Mouse (Mus musculus): ENCODE measurements around the gene Arl4c. TPM values are rescaled to one million over a fixed set of nuclear protein-coding genes. Genes with fewer than 3 reads are reported as not detected.

Gene Arl4c
- polyA plus RNA-seq, 1 experiment, result 71.3 TPM

DNA sequence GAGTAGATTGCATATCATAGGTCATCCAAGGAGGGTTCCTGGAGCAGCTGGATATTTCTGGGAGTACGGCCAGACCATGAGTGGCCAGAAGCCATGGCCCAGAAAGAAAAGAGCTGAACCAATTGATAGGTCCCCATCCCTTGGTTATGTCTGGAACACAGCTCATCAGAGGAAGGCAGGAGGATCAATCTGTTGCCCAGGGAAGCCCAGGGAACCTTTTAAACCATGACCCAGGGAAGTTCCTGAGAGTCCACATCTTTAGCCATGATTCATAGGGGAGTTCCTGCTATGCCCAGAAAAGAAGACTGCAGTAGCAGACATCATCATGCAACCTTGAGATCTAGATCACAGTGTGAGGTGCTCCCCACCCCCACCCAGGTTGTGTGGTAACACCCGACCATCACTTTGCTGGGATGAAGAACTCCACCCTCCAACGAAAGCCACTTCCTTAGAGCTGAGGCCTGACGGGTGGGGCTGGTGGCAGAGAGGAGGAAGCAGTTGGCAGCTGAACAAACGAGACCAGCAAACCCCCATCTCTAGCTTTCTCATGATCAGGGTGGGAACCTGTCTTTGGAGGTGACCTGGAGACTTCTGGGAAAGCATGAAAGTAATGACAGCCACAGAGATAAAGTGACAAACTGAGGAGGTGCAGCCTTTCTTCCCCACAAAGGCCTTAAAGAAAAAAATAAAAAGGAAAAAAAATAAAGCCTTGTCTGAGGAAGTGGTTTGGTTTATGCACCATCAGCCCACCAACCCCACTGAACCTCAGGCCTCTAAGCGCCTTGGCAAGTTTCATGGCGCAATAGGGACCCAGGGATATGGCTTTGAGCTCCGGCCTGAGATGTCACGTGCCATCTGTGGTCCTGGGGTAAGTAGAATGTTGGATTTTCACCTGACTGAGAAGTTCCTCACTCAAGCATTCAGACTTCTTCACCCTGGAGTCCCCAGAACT lies 47.2 kb downstream of the Arl4c start:
- Histone ChIP-seq H3K4me1 (replicated peaks; ENCODE audit: control insufficient read depth, insufficient read depth, low read length) (peaks cover 57% of the 10 kb centered on the region), H3K27ac (ENCODE audit: control insufficient read depth, insufficient read depth, low read length) (peak overlapping the region; percentile 92), H3K4me3 (ENCODE audit: control insufficient read depth, insufficient read depth, low read length) (no peak overlapping the region), H3K36me3 (ENCODE audit: control insufficient read depth, insufficient read depth, low read length) (no peaks in the 10 kb centered on the region), H3K27me3 (ENCODE audit: control insufficient read depth, insufficient read depth, low read length) (no peaks in the 10 kb centered on the region)
- 11% methylated on average over 9 of the region's 9 CpGs for WGBS
- TF ChIP-seq POLR2A (IDR thresholded peaks at IDR 0.05; ENCODE audit: control insufficient read depth, extremely low read depth, insufficient read depth, low read length, poor library complexity) (0 out of 2 replicates have a peak, but pooled peaks have one; percentile 20), CTCF (IDR thresholded peaks at IDR 0.05; ENCODE audit: borderline replicate concordance, control insufficient read depth, extremely low read depth, insufficient read depth, low read length, poor library complexity) (no peak)
- peak; percentile 89 for DNase-seq

DNA sequence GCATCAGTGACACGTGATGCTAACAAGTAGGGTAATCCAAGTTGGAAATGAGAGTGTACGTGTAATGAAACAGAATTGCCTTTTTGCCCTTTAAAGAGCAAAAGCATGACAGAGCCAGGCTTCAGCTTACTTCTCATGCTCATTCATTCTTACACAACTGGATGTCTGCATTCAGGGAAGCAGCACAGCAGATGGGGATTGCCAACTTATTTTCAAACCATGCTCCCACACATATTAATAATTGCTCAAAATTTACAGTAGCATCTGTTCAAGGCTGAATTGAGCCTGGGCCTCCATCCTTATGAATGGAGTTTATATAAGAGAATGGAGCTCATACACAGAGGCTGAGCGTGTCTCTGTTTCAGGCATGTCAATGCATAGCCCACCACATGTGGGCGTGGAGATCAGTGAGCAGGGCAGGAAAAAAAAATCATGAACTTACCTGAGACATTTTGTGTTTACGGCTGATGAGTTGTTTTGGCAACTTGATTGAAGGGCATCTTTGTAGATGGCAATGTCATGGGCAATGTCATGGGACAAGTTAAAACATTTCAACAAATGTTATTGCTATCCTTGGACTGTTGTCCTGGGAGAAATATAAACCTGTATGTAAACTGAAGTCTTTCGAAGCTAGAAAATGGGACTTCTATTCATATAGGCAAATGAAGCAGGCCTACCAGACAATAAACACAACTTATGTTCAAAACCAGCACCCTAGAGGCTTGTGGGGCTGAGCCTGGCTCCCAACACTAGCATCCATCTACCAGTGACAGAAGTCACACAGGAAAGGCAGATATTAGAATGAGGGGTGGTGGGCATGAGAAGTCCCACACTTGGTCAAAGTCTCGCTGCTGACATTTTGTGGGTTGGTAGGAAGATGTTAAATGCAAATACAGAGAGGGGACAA lies 48.2 kb downstream of the Arl4c start:
- H3K4me3 ChIP-seq (ENCODE audit: control insufficient read depth, insufficient read depth, low read length), result no peak overlapping the region
- WGBS, result 90% methylated on average over 7 of the region's 7 CpGs
- peak overlapping the region; percentile 92 for H3K27ac ChIP-seq (ENCODE audit: control insufficient read depth, insufficient read depth, low read length)
- H3K4me1 ChIP-seq (replicated peaks; ENCODE audit: control insufficient read depth, insufficient read depth, low read length), result peaks cover 56% of the 10 kb centered on the region
- no peak for TF ChIP-seq POLR2A (IDR thresholded peaks at IDR 0.05; ENCODE audit: control insufficient read depth, extremely low read depth, insufficient read depth, low read length, poor library complexity)
- no peak for TF ChIP-seq CTCF (IDR thresholded peaks at IDR 0.05; ENCODE audit: borderline replicate concordance, control insufficient read depth, extremely low read depth, insufficient read depth, low read length, poor library complexity)
- no peak for DNase-seq
- no peaks in the 10 kb centered on the region for H3K27me3 ChIP-seq (ENCODE audit: control insufficient read depth, insufficient read depth, low read length)
- H3K36me3 ChIP-seq (ENCODE audit: control insufficient read depth, insufficient read depth, low read length), result no peaks in the 10 kb centered on the region

DNA sequence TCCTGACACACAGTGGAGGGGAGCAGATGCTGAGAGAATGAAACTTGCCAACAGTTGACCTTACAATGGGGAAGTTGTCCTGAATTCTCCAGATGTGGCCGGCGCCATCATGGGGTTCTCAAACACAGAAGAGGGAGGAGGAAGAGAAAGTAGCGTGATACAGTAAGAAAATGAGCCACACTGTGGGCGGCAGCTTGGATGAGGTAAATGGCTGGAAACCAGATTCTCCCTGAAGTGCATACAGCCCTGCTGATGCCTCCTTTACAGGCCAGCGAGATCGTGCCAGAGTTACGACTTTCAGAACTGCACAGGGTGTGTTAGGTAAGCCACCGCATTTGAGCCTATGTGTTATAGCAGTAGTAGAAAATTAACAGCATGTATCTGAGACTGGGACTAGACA lies 49.3 kb downstream of the Arl4c start:
- TF ChIP-seq CTCF (IDR thresholded peaks at IDR 0.05; ENCODE audit: borderline replicate concordance, control insufficient read depth, extremely low read depth, insufficient read depth, low read length, poor library complexity) (no peak), POLR2A (IDR thresholded peaks at IDR 0.05; ENCODE audit: control insufficient read depth, extremely low read depth, insufficient read depth, low read length, poor library complexity) (no peak)
- H3K4me3 ChIP-seq (ENCODE audit: control insufficient read depth, insufficient read depth, low read length), result no peak overlapping the region
- DNase-seq, result no peak
- no peaks in the 10 kb centered on the region for H3K27me3 ChIP-seq (ENCODE audit: control insufficient read depth, insufficient read depth, low read length)
- H3K36me3 ChIP-seq (ENCODE audit: control insufficient read depth, insufficient read depth, low read length), result no peaks in the 10 kb centered on the region
- 75% methylated on average over 8 of the region's 8 CpGs for WGBS
- H3K27ac ChIP-seq (ENCODE audit: control insufficient read depth, insufficient read depth, low read length), result no peak overlapping the region
- peaks cover 55% of the 10 kb centered on the region for H3K4me1 ChIP-seq (replicated peaks; ENCODE audit: control insufficient read depth, insufficient read depth, low read length)

DNA sequence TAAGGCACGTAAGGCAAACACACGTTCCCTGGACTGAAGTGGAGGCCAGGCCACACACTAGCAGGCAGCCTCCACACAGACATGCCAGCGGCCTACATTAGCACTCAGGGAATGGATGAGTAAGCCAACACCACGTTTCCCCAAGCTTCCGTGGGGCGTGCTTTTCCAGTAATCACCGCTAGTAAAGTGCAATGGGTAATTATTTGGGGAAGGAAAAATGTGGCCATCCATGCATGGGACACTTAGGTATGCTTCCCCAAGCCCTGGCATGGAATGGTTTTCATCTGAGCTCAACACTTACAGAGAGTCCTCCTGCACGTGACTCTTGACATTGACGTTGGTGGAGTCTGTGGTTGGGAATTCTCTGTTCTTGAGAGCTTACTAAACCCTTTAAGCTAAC lies 50.4 kb downstream of the Arl4c start:
- TF ChIP-seq POLR2A (IDR thresholded peaks at IDR 0.05; ENCODE audit: control insufficient read depth, extremely low read depth, insufficient read depth, low read length, poor library complexity), result no peak
- TF ChIP-seq CTCF (IDR thresholded peaks at IDR 0.05; ENCODE audit: borderline replicate concordance, control insufficient read depth, extremely low read depth, insufficient read depth, low read length, poor library complexity), result no peak
- no peaks in the 10 kb centered on the region for H3K27me3 ChIP-seq (ENCODE audit: control insufficient read depth, insufficient read depth, low read length)
- no peak overlapping the region for H3K27ac ChIP-seq (ENCODE audit: control insufficient read depth, insufficient read depth, low read length)
- WGBS, result 89% methylated on average over 9 of the region's 9 CpGs
- H3K36me3 ChIP-seq (ENCODE audit: control insufficient read depth, insufficient read depth, low read length), result no peaks in the 10 kb centered on the region
- no peak overlapping the region for H3K4me3 ChIP-seq (ENCODE audit: control insufficient read depth, insufficient read depth, low read length)
- DNase-seq, result no peak
- peaks cover 47% of the 10 kb centered on the region for H3K4me1 ChIP-seq (replicated peaks; ENCODE audit: control insufficient read depth, insufficient read depth, low read length)

- WGBS, result 18% methylated on average over 4 of the region's 4 CpGs
- H3K4me3 ChIP-seq (ENCODE audit: control insufficient read depth, insufficient read depth, low read length), result no peak overlapping the region
- no peak for DNase-seq
- TF ChIP-seq CTCF (IDR thresholded peaks at IDR 0.05; ENCODE audit: borderline replicate concordance, control insufficient read depth, extremely low read depth, insufficient read depth, low read length, poor library complexity) (no peak), POLR2A (IDR thresholded peaks at IDR 0.05; ENCODE audit: control insufficient read depth, extremely low read depth, insufficient read depth, low read length, poor library complexity) (no peak)
- H3K36me3 ChIP-seq (ENCODE audit: control insufficient read depth, insufficient read depth, low read length), result no peaks in the 10 kb centered on the region
- no peak overlapping the region for H3K27ac ChIP-seq (ENCODE audit: control insufficient read depth, insufficient read depth, low read length)
- no peaks in the 10 kb centered on the region for H3K27me3 ChIP-seq (ENCODE audit: control insufficient read depth, insufficient read depth, low read length)
- peaks cover 33% of the 10 kb centered on the region for H3K4me1 ChIP-seq (replicated peaks; ENCODE audit: control insufficient read depth, insufficient read depth, low read length)
Measured at GRCm38 (mm10) chr1:88648742-88649141, 53.3 kb downstream of the Arl4c start.

DNA sequence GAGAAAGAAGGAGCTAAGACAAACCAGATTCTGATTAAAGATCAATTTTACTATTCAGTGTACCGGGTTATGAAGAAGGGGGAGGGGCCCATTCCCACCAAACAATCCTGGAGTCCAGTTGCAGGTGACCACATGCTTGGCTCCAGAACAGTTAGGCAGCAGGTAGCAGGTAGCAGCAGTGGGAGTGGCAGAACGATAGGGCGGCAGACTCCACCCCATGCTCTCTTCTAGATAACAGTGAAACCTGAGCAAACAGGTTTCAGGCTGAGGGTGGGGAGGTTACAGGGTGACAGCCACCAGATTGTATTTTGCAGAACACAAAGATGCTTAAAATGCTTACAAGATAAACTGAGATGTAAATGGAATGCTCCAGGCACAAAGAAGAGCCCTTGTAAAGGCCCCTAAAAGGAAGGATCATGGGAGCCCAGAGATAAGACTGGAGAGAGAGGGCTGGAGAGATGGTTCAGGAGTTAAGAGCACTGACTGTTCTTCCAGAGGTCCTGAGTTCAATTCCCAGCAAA lies 56.4 kb downstream of the Arl4c start:
- H3K36me3 ChIP-seq (ENCODE audit: control insufficient read depth, insufficient read depth, low read length), result no peaks in the 10 kb centered on the region
- DNase-seq, result no peak
- TF ChIP-seq CTCF (IDR thresholded peaks at IDR 0.05; ENCODE audit: borderline replicate concordance, control insufficient read depth, extremely low read depth, insufficient read depth, low read length, poor library complexity) (no peak), POLR2A (IDR thresholded peaks at IDR 0.05; ENCODE audit: control insufficient read depth, extremely low read depth, insufficient read depth, low read length, poor library complexity) (no peak)
- 94% methylated on average over 3 of the region's 3 CpGs for WGBS
- no peaks in the 10 kb centered on the region for H3K27me3 ChIP-seq (ENCODE audit: control insufficient read depth, insufficient read depth, low read length)
- H3K27ac ChIP-seq (ENCODE audit: control insufficient read depth, insufficient read depth, low read length), result no peak overlapping the region
- no peak overlapping the region for H3K4me3 ChIP-seq (ENCODE audit: control insufficient read depth, insufficient read depth, low read length)
- H3K4me1 ChIP-seq (replicated peaks; ENCODE audit: control insufficient read depth, insufficient read depth, low read length), result peaks cover 40% of the 10 kb centered on the region

All from thymus, adult 2 months (tissue).